Mouse (Mus musculus): ENCODE measurements around the gene H2afv. TPM values are rescaled to one million over a fixed set of nuclear protein-coding genes. Genes with fewer than 3 reads are reported as not detected.
A peak's percentile ranks its signal among the peaks of the same experiment; 100 is the strongest.

H2afv gene
- total RNA-seq (2012; rRNA removed): 192 and 294 TPM in 2 replicates

DNA sequence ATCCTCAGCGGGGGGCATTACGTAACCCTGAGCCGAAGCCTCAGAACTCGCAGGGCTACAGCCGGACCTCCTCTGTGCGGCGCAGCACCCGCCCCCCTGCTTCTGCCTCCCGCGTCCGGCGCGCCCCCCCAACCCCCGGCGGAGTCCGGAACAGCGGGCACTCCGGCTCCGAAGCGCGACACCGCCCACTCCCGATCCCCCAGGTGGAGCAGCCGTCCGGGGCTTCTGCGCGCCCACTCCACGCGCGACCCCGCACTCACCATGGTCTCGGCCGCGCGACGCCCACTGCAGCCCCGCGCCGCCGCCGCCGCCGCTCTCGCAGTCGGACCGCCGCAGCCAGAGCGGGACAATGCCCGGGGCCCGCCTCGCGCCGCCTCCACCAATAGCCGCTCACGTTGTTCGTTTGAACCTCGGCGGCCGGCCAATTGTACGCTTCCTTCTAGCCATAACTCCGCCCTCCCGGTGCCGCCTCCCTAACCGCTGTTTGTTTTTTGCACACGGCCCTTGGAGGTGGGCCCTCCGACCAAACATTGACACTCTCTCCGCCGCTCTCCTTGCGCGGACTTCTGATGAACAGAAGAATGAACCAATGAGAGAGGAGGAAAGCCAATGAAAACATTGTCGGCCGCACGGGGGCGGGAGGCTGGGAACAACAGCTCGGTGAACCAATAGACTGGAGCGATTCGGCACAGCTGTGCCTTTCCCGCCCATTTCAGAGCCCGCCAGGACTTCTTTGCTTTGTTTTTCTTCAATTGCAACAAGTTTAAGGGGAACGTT lies at the start of gene H2afv:
Gene H2afv (minus strand): TSS at position 367 of the 777 bp plus-strand sequence.
- Histone ChIP-seq H3K4me1 (ENCODE audit: control insufficient read depth in 2 of 2, insufficient read depth in 2 of 2, low read length in 2 of 2, poor library complexity in 1 of 2) (peaks cover 0 to 6% of the 10 kb centered on the region in 2 experiments; a peak in 3 of 4 replicates), H3K9ac (ENCODE audit: insufficient read depth, low read depth, low read length, poor library complexity, severe bottlenecking) (peak within 1 kb of the TSS; percentile 92), H3K9me3 (ENCODE audit: control insufficient read depth, insufficient read depth, low read depth, low read length) (no peaks in the 10 kb centered on the region), H3K4me3 (ENCODE audit: insufficient read depth in 1 of 2, low read depth in 1 of 2, low read length in 2 of 2, poor library complexity in 1 of 2, severe bottlenecking in 1 of 2) (peak within 1 kb of the TSS; percentile 87 to 94), H3K27ac (ENCODE audit: insufficient read depth, low read depth, low read length, poor library complexity, severe bottlenecking) (peak within 1 kb of the TSS; percentile 92), H3K36me3 (ENCODE audit: control insufficient read depth, insufficient read depth, low read length, poor library complexity, severe bottlenecking) (0 out of 2 replicates have a peak, but pooled peaks cover 2% of the 10 kb centered on the region)
- 0 out of 2 replicates have a peak, but pooled peaks have one; percentile 49 for TF ChIP-seq HCFC1 (IDR thresholded peaks at IDR 0.05; ENCODE audit: borderline replicate concordance, insufficient read depth, low read length)
- peak; percentile 84 for TF ChIP-seq CHD2 (IDR thresholded peaks at IDR 0.05; ENCODE audit: low read depth, low read length)
- no peak for TF ChIP-seq ZNF384 (IDR thresholded peaks at IDR 0.05; ENCODE audit: low read depth, low read length)
- peak; percentile 99 for DNase-seq (ENCODE audit: low read depth, low spot score)
- in situ Hi-C loops (cut with MboI; ENCODE audit: low sequenced_read_pairs in 2 of 2, unreplicated experiment in 2 of 2): no loop called here

DNA sequence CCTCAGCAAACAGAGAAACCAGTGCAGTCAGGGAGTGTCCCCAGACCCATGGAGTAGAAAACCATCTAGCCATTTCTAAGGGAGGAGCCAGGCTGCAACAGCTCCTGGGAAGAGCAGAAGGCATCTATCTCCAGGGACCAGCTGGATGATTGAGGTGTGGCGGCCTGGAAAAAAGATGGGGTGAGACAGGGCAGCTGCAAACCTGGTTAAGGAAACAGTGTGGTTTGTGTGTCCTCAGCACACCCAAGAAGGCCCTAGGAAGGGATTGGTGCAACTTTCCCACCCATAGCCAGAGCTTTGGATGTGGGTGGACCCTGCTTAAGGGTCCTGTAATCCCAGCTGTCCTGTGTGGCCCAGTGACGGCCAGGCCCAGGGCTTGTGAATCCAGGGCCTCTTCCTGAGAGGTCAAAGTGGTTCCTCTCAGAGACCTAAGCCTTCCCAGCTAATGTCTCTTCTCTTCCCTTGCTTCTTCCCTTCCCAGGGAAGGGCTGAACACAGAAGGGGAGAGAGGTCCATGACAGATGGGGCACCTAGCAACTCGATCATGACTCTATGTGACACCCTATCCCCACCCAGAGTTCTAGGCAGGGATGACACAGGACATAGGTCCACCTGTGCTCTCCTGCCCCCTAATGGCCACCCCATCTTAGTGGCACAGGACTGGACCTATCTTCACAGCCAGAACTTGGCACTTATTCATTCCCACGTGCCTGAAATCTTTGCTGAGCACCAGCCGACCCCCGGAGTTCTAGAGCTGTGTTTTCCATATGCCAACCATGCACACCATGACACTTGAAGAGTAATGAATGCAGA lies 45.7 kb upstream of the H2afv start:
- in situ Hi-C loops (cut with MboI; ENCODE audit: low sequenced_read_pairs in 2 of 2, unreplicated experiment in 2 of 2): no loop called here
- Histone ChIP-seq H3K9ac (ENCODE audit: insufficient read depth, low read depth, low read length, poor library complexity, severe bottlenecking) (no peak overlapping the region), H3K9me3 (ENCODE audit: control insufficient read depth, insufficient read depth, low read depth, low read length) (no peaks in the 10 kb centered on the region), H3K4me3 (ENCODE audit: insufficient read depth in 1 of 2, low read depth in 1 of 2, low read length in 2 of 2, poor library complexity in 1 of 2, severe bottlenecking in 1 of 2) (no peak overlapping the region), H3K4me1 (ENCODE audit: control insufficient read depth in 2 of 2, insufficient read depth in 2 of 2, low read length in 2 of 2, poor library complexity in 1 of 2) (peaks cover 5 to 30% of the 10 kb centered on the region in 2 experiments), H3K27ac (ENCODE audit: insufficient read depth, low read depth, low read length, poor library complexity, severe bottlenecking) (peak overlapping the region; percentile 30; the same call in 1 of the 2 replicates), H3K36me3 (ENCODE audit: control insufficient read depth, insufficient read depth, low read length, poor library complexity, severe bottlenecking) (no peaks in the 10 kb centered on the region)
- TF ChIP-seq CHD2 (IDR thresholded peaks at IDR 0.05; ENCODE audit: low read depth, low read length) (no peak), ZC3H11A (IDR thresholded peaks at IDR 0.05; ENCODE audit: borderline replicate concordance, low read depth, low read length) (no peak), ZNF384 (IDR thresholded peaks at IDR 0.05; ENCODE audit: low read depth, low read length) (no peak), MAFK (IDR thresholded peaks at IDR 0.05; ENCODE audit: insufficient read depth, low read depth, low read length) (no peak), HCFC1 (IDR thresholded peaks at IDR 0.05; ENCODE audit: borderline replicate concordance, insufficient read depth, low read length) (no peak)
- DNase-seq (ENCODE audit: low read depth, low spot score): no peak

DNA sequence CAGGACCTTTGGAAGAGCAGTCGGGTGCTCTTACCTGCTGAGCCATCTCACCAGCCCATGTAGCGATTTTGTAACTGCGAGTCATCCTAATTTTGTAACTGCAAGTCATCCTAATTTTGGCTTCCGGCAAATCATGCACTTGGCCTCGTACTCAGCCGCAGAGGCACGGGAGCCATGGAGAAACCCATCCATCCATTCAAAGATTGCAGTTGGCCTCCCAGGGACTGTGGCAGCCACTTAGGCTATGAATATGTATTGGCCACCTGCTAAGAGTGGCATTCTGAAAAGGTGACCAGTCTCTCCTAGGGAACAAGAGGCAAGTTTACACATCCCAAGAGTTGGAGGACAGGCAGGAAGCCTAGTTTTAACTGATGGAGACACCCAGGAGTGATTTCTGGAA lies 45.0 kb upstream of the H2afv start:
- Histone ChIP-seq H3K4me1 (ENCODE audit: control insufficient read depth in 2 of 2, insufficient read depth in 2 of 2, low read length in 2 of 2, poor library complexity in 1 of 2) (peaks cover 5 to 34% of the 10 kb centered on the region in 2 experiments), H3K4me3 (ENCODE audit: insufficient read depth in 1 of 2, low read depth in 1 of 2, low read length in 2 of 2, poor library complexity in 1 of 2, severe bottlenecking in 1 of 2) (no peak overlapping the region), H3K27ac (ENCODE audit: insufficient read depth, low read depth, low read length, poor library complexity, severe bottlenecking) (peak overlapping the region; percentile 30; the same call in 1 of the 2 replicates), H3K36me3 (ENCODE audit: control insufficient read depth, insufficient read depth, low read length, poor library complexity, severe bottlenecking) (no peaks in the 10 kb centered on the region), H3K9me3 (ENCODE audit: control insufficient read depth, insufficient read depth, low read depth, low read length) (no peaks in the 10 kb centered on the region), H3K9ac (ENCODE audit: insufficient read depth, low read depth, low read length, poor library complexity, severe bottlenecking) (no peak overlapping the region)
- no peak for DNase-seq (ENCODE audit: low read depth, low spot score)
- TF ChIP-seq ZNF384 (IDR thresholded peaks at IDR 0.05; ENCODE audit: low read depth, low read length) (no peak), MAFK (IDR thresholded peaks at IDR 0.05; ENCODE audit: insufficient read depth, low read depth, low read length) (no peak), HCFC1 (IDR thresholded peaks at IDR 0.05; ENCODE audit: borderline replicate concordance, insufficient read depth, low read length) (no peak)
- in situ Hi-C loops (cut with MboI; ENCODE audit: low sequenced_read_pairs in 2 of 2, unreplicated experiment in 2 of 2): no loop called here

GRCm38 (mm10) chr11:6488041-6488684 lies 43.9 kb upstream of the H2afv start:
- Histone ChIP-seq H3K9me3 (ENCODE audit: control insufficient read depth, insufficient read depth, low read depth, low read length) (no peaks in the 10 kb centered on the region), H3K9ac (ENCODE audit: insufficient read depth, low read depth, low read length, poor library complexity, severe bottlenecking) (peak overlapping the region; percentile 15; the same call in 1 of the 2 replicates), H3K36me3 (ENCODE audit: control insufficient read depth, insufficient read depth, low read length, poor library complexity, severe bottlenecking) (no peaks in the 10 kb centered on the region), H3K4me1 (ENCODE audit: control insufficient read depth in 2 of 2, insufficient read depth in 2 of 2, low read length in 2 of 2, poor library complexity in 1 of 2) (peaks cover 2 to 33% of the 10 kb centered on the region in 2 experiments; a peak in 3 of 4 replicates), H3K27ac (ENCODE audit: insufficient read depth, low read depth, low read length, poor library complexity, severe bottlenecking) (peak overlapping the region; percentile 83; the same call in 1 of the 2 replicates), H3K4me3 (ENCODE audit: insufficient read depth in 1 of 2, low read depth in 1 of 2, low read length in 2 of 2, poor library complexity in 1 of 2, severe bottlenecking in 1 of 2) (no peak overlapping the region; a peak in 1 of 4 replicates)
- TF ChIP-seq CHD2 (IDR thresholded peaks at IDR 0.05; ENCODE audit: low read depth, low read length): no peak
- TF ChIP-seq ZC3H11A (IDR thresholded peaks at IDR 0.05; ENCODE audit: borderline replicate concordance, low read depth, low read length): no peak
- TF ChIP-seq HCFC1 (IDR thresholded peaks at IDR 0.05; ENCODE audit: borderline replicate concordance, insufficient read depth, low read length): no peak
- no peak for TF ChIP-seq ZNF384 (IDR thresholded peaks at IDR 0.05; ENCODE audit: low read depth, low read length)
- no peak for TF ChIP-seq MAFK (IDR thresholded peaks at IDR 0.05; ENCODE audit: insufficient read depth, low read depth, low read length)
- in situ Hi-C loops (cut with MboI; ENCODE audit: low sequenced_read_pairs in 2 of 2, unreplicated experiment in 2 of 2): no loop called here
- no peak for DNase-seq (ENCODE audit: low read depth, low spot score)
